Comparison of ENCODE assay signal across 23 mouse cellular contexts in the genomic region with DNA sequence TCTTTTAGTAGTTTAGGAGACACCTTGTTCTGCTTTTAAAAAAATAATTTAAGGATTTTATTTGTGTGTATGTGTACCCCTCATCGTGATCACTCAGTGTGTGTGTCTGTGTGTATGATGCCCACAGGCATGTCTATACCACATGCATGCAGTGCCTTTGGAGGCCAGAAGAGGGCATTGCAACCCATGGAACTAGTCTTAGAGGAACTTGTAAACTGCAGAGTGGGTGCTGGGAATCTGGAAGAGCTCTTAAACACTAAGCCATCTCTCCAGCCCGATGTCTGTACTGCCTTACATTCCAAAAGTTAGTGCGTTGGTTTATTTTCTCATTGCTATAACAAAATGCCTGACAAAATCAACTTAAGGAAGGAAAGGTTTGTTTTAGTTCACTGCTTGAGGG. TPM values are rescaled to one million over a fixed set of nuclear protein-coding genes. Genes with fewer than 3 reads are reported as not detected.
DNase-seq lines count a peak whose midpoint lies in the region; ATAC-seq and TF ChIP-seq lines count a peak whose summit lies in the region.
"Had no signal": no experiment of that assay in that cellular context is flagged by ENCODE, and none has a peak within 500 bp of the region (broad histone marks: within the 10 kb centered on the region; RNA-seq: fewer than 3 reads in every experiment).

No protein-coding gene starts in this region.

- no peaks in the 10 kb centered on the region; the same call in 1 of the 2 replicates for H3K4me1 ChIP-seq in liver, postnatal 0 days (ENCODE audit: insufficient read depth)
- no peaks in the 10 kb centered on the region for H3K4me1 ChIP-seq in liver, embryonic 12.5 days
- H3K4me1 ChIP-seq in forebrain, embryonic 11.5 days (replicated peaks; ENCODE audit: control insufficient read depth, insufficient read depth, low read length): 0 out of 2 replicates have a peak, but pooled peaks cover 5% of the 10 kb centered on the region

- peaks cover 6% of the 10 kb centered on the region; the same call in 1 of the 2 replicates for H3K27me3 ChIP-seq in liver, postnatal 0 days (ENCODE audit: insufficient read depth, low read length)
- peaks cover 11% of the 10 kb centered on the region for H3K27me3 ChIP-seq in liver, embryonic 12.5 days (replicated peaks)
- H3K27me3 ChIP-seq in forebrain, embryonic 11.5 days (ENCODE audit: control insufficient read depth, insufficient read depth, low read length): no peaks in the 10 kb centered on the region
- H3K27me3 ChIP-seq: heart, embryonic 15.5 days; hindbrain, embryonic 13.5 days; limb, embryonic 13.5 days; neural tube, embryonic 12.5 days had no signal

- TF ChIP-seq CTCF in gastrocnemius, adult 2 months (IDR thresholded peaks at IDR 0.05): peak; percentile 5; the same call in 1 of the 2 replicates
- TF ChIP-seq CTCF in liver, postnatal 0 days (IDR thresholded peaks at IDR 0.05; ENCODE audit: low read depth): peak; percentile 35

- H3K9me3 ChIP-seq in liver, postnatal 0 days (ENCODE audit: low read length): no peaks in the 10 kb centered on the region
- 0 out of 2 replicates have a peak, but pooled peaks cover 4% of the 10 kb centered on the region for H3K9me3 ChIP-seq in liver, embryonic 12.5 days (replicated peaks)
- H3K9me3 ChIP-seq in forebrain, embryonic 11.5 days (ENCODE audit: control insufficient read depth, low read length): no peaks in the 10 kb centered on the region; the same call in 1 of the 2 replicates
- H3K9me3 ChIP-seq: heart, embryonic 15.5 days; limb, embryonic 13.5 days had no signal

- H3K9ac ChIP-seq in liver, postnatal 0 days (replicated peaks): no peak overlapping the region
- no peak overlapping the region for H3K9ac ChIP-seq in liver, embryonic 12.5 days
- no peak overlapping the region for H3K9ac ChIP-seq in forebrain, embryonic 11.5 days (ENCODE audit: low read length)
- H3K9ac ChIP-seq: heart, embryonic 15.5 days; hindbrain, embryonic 13.5 days; limb, embryonic 13.5 days; neural tube, embryonic 12.5 days had no signal

- no peak overlapping the region for H3K4me3 ChIP-seq in gastrocnemius, adult 2 months
- no peak overlapping the region for H3K4me3 ChIP-seq in liver, postnatal 0 days (ENCODE audit: low read depth, low read length)
- no peak overlapping the region for H3K4me3 ChIP-seq in liver, embryonic 12.5 days
- H3K4me3 ChIP-seq in forebrain, embryonic 11.5 days (ENCODE audit: low read depth, low read length): no peak overlapping the region
- H3K4me3 ChIP-seq: erythroblast, embryonic 14.5 days; heart, embryonic 15.5 days; hindbrain, embryonic 13.5 days; limb, embryonic 13.5 days; neural tube, embryonic 12.5 days had no signal

- H3K4me2 ChIP-seq in liver, postnatal 0 days (ENCODE audit: low read depth, low read length): no peak overlapping the region
- no peak overlapping the region for H3K4me2 ChIP-seq in liver, embryonic 12.5 days
- H3K4me2 ChIP-seq in forebrain, embryonic 11.5 days (ENCODE audit: low read depth, low read length, severe bottlenecking): no peak overlapping the region
- H3K4me2 ChIP-seq: heart, embryonic 15.5 days; hindbrain, embryonic 13.5 days; limb, embryonic 13.5 days; neural tube, embryonic 12.5 days had no signal

- H3K27ac ChIP-seq in gastrocnemius, adult 2 months: no peak overlapping the region
- H3K27ac ChIP-seq in liver, postnatal 0 days (ENCODE audit: low read depth): no peak overlapping the region
- H3K27ac ChIP-seq in liver, embryonic 12.5 days: no peak overlapping the region
- H3K27ac ChIP-seq in forebrain, embryonic 11.5 days (ENCODE audit: low read depth, low read length): no peak overlapping the region
- H3K27ac ChIP-seq: heart, embryonic 15.5 days; hindbrain, embryonic 13.5 days; limb, embryonic 13.5 days; neural tube, embryonic 12.5 days had no signal

- ATAC-seq in liver, postnatal 0 days: no peak
- no peak for ATAC-seq in liver, embryonic 12.5 days
- no peak for ATAC-seq in forebrain, embryonic 11.5 days (replicated peaks; ENCODE audit: low FRiP score)
- no peak for ATAC-seq in monocyte, adult 5-6 weeks (replicated peaks; ENCODE audit: insufficient number of reproducible peaks, low FRiP score, low TSS enrichment, poor library complexity, severe bottlenecking)
- ATAC-seq: forebrain, embryonic 16.5 days; intestine, embryonic 16.5 days had no signal

- DNase-seq in gastrocnemius, adult 2 months: no peak
- no peak for DNase-seq in gastrocnemius, adult 8-10 months (ENCODE audit: low spot score in 2 of 2)
- no peak for DNase-seq in liver, postnatal 0 days
- peak; percentile 22 for DNase-seq in thymus, postnatal 4 days
- no peak for DNase-seq in thymus, postnatal 14 days
- no peak for DNase-seq in forebrain, embryonic 11.5 days (ENCODE audit: low spot score)
- DNase-seq: adrenal gland, postnatal 10 days; cerebellum, adult 11-12 months; cerebellum, postnatal 36 days; heart, adult 11 months; kidney, postnatal 10 days; lung, adult 2 months; midbrain, embryonic 14.5 days had no signal

- intact Hi-C loops in gastrocnemius, adult 2 months (cut with DNase I): no loop called here

- H3K36me3 ChIP-seq in liver, postnatal 0 days (replicated peaks; ENCODE audit: insufficient read depth, low read length): no peaks in the 10 kb centered on the region; the same call in 1 of the 2 replicates
- 0 out of 2 replicates have a peak, but pooled peaks cover 3% of the 10 kb centered on the region for H3K36me3 ChIP-seq in liver, embryonic 12.5 days
- peaks cover 13% of the 10 kb centered on the region for H3K36me3 ChIP-seq in forebrain, embryonic 11.5 days (ENCODE audit: control insufficient read depth, insufficient read depth, low read length)

- no peak for TF ChIP-seq EP300 in liver, postnatal 0 days (IDR thresholded peaks at IDR 0.05; ENCODE audit: low read depth)

- 92% methylated on average over 3 of the region's 3 CpGs for WGBS in liver, postnatal 0 days (ENCODE audit: insufficient replicate concordance)
- WGBS in liver, embryonic 12.5 days (ENCODE audit: insufficient replicate concordance): 76% methylated on average over 3 of the region's 3 CpGs
- WGBS in forebrain, embryonic 11.5 days: 98% methylated on average over 3 of the region's 3 CpGs

RNA-seq across cellular contexts. Expression of a gene that starts 6.1 kb away (rescaled TPM):
- total RNA-seq in gastrocnemius, adult 2 months (2021): under 1 TPM; 0.08 TPM
- total RNA-seq in gastrocnemius, adult 8-10 months (2022): under 1 TPM in 1 of 4 experiments, not detected in 3; 0.10 TPM
- 0.83 and 1.3 TPM in 2 replicates for polyA plus RNA-seq in liver, postnatal 0 days (2015; fragmentation: Nextera tagmentation; extraction: Ambion mirVana)
- polyA plus RNA-seq in liver, embryonic 12.5 days (2016; fragmentation: Nextera tagmentation; extraction: Ambion mirVana): 1.9 and 3.0 TPM in 2 replicates
- polyA plus RNA-seq in forebrain, embryonic 11.5 days (2014; fragmentation: Nextera tagmentation; extraction: Ambion mirVana): 49.3 and 53.6 TPM in 2 replicates
- total RNA-seq in monocyte, adult 5-6 weeks (2017): 28.4 to 35.3 TPM (median 33.8 TPM) in 3 replicates
- polyA plus RNA-seq: erythroblast, embryonic 14.5 days had no signal

RNA-seq across cellular contexts. Expression of a gene that starts 59.9 kb away (rescaled TPM):
- not detected for total RNA-seq in gastrocnemius, adult 2 months (2021)
- total RNA-seq in gastrocnemius, adult 8-10 months (2022): not detected
- polyA plus RNA-seq in liver, postnatal 0 days (2015; fragmentation: Nextera tagmentation; extraction: Ambion mirVana): not detected in 2 replicates
- not detected in 2 replicates for polyA plus RNA-seq in liver, embryonic 12.5 days (2016; fragmentation: Nextera tagmentation; extraction: Ambion mirVana)
- not detected in 2 replicates for polyA plus RNA-seq in forebrain, embryonic 11.5 days (2014; fragmentation: Nextera tagmentation; extraction: Ambion mirVana)
- 0.19 to 0.67 TPM (median 0.53 TPM) in 3 replicates for total RNA-seq in monocyte, adult 5-6 weeks (2017)
- total RNA-seq: adrenal gland, postnatal 10 days had no signal
- polyA plus RNA-seq: erythroblast, embryonic 14.5 days; forebrain, embryonic 16.5 days; intestine, embryonic 16.5 days; neural tube, embryonic 12.5 days; urinary bladder, adult 2 months had no signal

Comparison
In these comparisons a context has a peak if more than half of its experiments do, and no peak if none do; other contexts are left out.
1. RNA of a gene that starts 6.1 kb away (total RNA-seq): 28.4 to 35.3 TPM in monocyte, adult 5-6 weeks; 0.10 TPM in gastrocnemius, adult 8-10 months and 0.08 TPM in gastrocnemius, adult 2 months; every median in the first group is over 10 times any median in the second.